Mouse (Mus musculus): ENCODE data around the gene Irf9.
A peak's percentile ranks its signal among the peaks of the same experiment; 100 is the strongest.

The Irf9 gene

DNA sequence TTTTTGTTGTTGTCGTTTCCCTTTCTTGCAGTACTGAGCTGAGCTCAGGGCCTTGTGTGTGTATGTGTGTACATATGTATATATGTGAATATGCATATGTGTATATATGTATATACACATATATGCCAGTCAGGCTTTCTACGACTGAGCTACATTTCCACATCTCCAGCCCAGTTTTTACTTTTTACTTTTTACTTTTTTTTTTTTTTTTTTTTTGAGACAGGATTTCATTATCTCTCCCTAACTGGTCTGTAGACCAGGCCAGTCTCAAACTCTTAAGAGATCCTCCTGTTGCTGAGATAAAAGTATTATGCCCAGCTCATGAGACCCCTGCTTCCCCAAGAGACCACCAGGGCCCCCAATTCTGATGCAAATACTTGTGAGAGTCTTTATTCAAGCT is 13.5 kb downstream of the Irf9 start:
- DNase-seq, result no peak

- DNase-seq, result peak; percentile 81
These were observed 14.5 kb downstream of the Irf9 start, which contains the start of gene Rec8 for GRCm38 (mm10) chr14:55617822-55618221. Gene Rec8, plus strand, starts transcription at chr14:55618037.

DNA sequence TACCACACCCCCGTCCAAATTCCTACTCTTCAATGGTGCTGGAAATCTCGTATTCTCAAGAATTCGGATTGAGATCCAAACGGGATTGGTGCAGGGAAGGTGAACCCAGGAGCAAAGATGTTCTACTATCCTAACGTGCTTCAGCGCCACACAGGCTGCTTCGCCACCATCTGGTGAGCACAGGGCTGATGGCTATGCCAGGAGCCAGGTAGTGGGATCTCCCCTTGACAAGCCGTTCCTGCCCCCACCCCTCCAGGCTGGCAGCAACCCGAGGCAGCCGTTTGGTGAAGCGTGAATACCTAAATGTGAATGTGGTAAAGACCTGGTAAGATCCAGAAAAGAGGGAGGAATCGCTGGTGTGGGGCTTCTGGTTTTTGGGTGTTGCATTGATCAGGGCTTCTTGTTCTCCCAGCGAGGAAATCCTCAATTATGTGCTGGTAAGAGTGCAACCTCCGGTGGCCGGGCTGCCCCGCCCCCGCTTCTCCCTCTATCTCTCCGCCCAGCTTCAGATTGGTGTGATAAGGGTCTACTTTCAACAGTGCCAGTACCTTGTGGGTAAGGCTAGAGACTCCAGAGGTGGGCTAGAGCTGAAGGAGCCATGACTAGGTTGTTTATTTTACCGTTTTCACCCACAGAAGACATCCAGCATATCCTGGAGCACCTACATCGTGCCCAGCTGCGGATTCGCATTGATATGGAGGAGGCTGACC is 15.3 kb downstream of the Irf9 start:
- no peak for DNase-seq

- DNase-seq, result no peak
These were observed 24.9 kb downstream of the Irf9 start for GRCm38 (mm10) chr14:55628077-55628827.

DNA sequence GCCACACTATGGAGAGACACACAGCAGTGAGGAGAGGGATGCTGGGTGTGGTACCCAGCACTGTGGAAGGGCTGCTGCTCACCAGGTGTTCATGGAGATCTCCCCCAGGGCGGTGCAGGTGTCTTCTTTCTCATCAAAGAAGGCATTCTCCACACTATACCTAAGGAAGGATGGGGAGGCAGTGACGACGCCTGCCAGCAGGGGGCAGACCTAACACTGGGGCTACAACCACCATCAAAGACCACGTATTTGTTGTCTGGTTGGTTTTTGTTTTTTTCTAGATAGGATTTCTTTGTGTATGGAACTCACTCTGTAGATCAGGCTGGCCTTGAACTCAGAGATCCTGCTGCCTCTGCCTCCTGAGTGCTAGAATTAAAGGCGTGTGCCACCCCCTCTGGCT is 25.9 kb downstream of the Irf9 start:
- DNase-seq, result peak; percentile 36

DNA sequence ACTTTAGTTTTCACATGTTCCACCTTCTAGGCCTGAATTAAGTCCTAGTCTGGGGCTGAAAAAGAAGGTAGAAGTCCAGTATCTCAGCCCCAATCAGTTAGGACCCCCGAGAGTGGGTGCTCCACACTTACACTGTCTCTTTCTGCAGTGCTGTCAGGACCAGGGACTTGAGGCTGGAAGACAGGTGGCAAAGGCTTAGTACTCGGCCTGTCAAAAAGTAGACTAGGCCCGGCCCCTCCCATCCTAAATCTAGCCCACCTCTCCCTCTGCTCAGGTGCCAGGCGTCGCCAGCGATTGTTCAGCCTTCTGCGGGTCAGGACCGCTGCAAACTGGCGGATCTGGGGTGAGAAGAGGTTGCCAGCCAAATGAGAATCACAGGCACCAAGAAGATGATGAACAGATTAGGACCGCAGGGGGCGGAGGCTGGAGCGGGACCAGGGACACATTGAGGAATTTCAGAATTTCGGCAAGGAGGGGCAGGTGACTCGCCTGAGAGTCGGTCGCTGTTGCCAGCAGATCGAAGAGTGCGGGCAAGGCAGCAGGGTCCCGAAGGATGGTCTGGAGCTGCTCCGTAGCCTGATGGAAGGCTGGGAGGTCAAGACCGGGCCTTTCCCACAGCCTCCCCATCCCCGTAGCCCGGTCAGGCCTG is 31.6 kb downstream of the Irf9 start:
- DNase-seq, result peak; percentile 70

GRCm38 (mm10) chr14:55635523-55636007 is 32.2 kb downstream of the Irf9 start, which contains the start of gene Ipo4:
Gene Ipo4, minus strand, starts transcription at chr14:55635957.
- DNase-seq, result peak; percentile 77

- no peak for DNase-seq
These were observed 34.4 kb downstream of the Irf9 start, which contains the start of gene Gm49378 for GRCm38 (mm10) chr14:55637795-55638194. Gene Gm49378, minus strand, starts transcription at chr14:55637895.

DNA sequence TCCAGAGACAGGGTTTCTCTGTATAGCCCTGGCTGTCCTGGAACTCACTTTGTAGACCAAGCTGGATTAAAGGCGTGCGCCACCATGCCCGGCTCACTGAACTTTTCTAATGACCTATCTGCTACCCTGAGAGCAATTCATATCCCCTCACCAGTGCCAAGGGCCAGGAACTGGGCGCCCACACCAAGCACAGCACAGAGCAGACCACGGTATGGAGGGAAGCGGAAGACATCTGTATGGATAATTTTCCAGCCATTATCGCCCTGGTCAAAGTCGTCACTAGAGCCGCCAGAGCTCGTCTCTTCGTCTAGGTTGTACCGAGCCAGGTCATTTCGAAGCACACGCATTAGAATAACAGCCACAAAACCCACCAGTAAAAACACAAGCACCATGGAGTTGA is 37.4 kb downstream of the Irf9 start:
- no peak for DNase-seq

DNA sequence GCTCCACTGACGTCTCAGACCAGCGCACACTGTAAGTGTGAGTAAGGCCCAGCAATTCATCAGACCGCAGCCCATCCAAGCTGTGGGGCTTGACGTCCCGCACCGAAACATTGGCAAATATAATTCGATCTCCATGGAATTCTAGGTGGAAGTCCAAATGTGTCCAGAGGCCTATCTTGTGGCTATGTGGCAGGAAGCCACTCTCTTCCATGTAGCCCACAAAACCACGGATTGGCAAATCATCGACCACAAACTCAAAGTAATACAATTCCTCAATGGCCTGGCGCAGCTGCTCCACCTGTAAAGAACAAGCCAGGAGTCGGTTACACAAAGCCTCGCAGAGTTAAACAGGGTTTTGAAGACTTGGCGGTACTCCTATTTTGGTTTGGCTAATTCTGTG is 37.9 kb downstream of the Irf9 start:
- DNase-seq, result no peak

DNA sequence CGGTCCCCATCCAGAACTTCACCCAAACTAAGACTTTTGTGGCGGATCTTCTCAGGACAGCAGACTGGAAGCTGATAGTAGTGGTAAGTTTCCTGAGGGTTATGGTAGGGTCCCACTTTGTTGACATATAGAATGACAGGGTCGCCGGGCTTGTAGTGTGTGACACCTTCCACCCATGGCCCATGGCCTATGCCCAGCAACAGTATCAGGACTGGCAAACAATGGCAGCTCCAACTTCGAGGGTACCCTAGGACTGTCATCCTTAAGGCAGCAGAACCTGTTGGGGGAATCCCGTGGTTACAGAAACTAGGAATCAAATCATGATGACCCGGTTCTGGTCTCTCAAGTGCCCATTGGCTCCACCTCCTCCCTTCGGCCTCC is 39.3 kb downstream of the Irf9 start:
- no peak for DNase-seq

GRCm38 (mm10) chr14:55643060-55643907 is 39.9 kb downstream of the Irf9 start, which contains the start of gene Tm9sf1:
Gene Tm9sf1, minus strand, starts transcription at chr14:55643806.
- peak; percentile 85 for DNase-seq

DNA sequence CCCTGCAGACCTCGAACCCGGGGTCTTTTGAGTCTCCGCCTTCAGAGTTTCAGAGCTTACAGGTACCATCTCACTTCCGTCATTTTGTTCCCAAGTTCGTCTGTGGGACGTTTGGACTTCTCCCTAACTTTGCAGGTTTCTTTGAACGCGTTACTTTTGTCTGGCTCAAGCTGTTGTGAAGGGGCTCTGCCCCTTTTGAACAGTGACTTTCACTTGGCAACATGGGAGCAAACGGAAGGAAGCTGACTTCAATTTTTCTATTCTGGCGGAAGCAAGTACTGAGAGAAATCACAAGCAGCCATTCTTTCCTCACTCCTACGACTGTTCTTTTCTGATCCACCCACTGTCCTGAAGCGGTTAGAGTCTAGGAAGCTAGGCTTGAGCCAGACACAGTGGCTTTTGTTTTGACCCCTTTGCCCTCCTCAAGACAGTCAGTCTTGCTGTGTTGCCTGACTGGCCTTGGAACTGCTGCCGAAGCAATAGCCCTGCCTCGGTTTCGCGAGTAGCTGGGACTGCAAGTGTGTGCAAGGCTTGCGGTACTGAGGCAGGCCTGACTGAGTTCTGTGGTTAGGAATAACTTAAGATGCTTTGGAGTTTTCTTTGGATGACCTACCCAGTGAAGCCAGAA is 41.0 kb downstream of the Irf9 start:
- DNase-seq, result no peak

DNA sequence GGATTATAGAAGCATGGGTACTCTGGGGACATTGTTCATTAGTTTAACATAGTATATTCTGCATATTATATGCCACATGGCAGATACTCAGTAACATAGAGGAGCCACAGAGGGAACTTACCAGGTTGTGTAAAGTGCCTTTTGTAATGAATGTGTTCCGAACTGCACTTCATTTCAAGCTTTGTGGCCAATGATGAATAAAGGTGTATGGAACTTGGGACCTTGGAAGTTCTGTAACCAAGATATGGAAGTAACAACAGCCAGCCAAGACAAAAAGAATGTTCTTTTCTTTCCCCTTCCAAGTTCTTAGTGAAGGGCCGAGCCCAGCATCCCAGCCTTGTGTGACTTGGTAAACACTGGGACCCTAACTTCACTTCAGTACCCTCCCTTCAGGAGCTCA is 46.5 kb downstream of the Irf9 start, which contains the start of gene Tssk4:
Gene Tssk4, plus strand, starts transcription at position 301 of the 400 bp plus-strand sequence.
- DNase-seq, result no peak

DNA sequence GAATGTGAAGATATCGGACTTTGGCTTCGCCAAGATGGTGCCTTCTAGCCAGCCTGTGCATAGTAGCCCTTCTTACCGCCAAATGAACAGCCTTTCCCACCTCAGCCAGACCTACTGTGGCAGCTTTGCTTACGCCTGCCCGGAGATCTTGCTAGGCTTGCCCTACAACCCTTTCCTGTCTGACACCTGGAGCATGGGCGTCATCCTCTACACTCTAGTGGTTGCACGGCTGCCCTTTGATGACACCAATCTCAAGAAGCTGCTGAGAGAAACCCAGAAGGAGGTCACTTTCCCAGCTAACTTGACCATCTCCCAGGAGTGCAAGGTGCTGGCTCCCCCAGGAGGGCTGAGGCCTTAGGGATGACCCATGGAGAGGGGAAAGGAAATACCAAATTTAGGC is 48.2 kb downstream of the Irf9 start:
- no peak for DNase-seq

DNA sequence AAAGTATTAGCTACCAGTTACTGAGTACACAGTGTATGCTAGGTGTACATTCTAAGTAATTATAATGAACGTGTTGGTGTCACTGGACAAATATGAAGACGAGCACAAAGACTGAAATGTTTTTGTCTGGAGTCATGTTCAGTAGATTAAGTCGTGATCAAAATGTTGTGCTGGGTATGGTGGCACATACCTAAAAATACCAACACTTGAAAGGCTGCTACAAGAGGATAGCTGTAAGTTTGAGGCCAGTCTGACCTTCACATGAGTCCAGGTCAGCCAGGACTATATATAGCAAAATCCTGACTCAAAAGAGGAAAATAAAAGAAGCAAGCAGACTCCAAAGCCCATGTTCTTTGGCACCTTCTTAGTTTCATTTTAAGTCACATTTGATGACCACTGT is 53.6 kb downstream of the Irf9 start:
- no peak for DNase-seq

- no peak for DNase-seq
These were observed 54.6 kb downstream of the Irf9 start for GRCm38 (mm10) chr14:55658011-55658410.

Measured in cerebellum, adult 9-10 months (tissue).